Mouse (Mus musculus) spleen, postnatal 14 days (tissue): ENCODE data around the gene Lin52.

Experiments used
- DNase-seq, 2 experiments: peaks; one replicate each; pipeline ENCODE4 v3.0.0; 2021 to 2022; ENCODE audit warnings: low spot score in 2 of 2

Lin52 gene

DNA sequence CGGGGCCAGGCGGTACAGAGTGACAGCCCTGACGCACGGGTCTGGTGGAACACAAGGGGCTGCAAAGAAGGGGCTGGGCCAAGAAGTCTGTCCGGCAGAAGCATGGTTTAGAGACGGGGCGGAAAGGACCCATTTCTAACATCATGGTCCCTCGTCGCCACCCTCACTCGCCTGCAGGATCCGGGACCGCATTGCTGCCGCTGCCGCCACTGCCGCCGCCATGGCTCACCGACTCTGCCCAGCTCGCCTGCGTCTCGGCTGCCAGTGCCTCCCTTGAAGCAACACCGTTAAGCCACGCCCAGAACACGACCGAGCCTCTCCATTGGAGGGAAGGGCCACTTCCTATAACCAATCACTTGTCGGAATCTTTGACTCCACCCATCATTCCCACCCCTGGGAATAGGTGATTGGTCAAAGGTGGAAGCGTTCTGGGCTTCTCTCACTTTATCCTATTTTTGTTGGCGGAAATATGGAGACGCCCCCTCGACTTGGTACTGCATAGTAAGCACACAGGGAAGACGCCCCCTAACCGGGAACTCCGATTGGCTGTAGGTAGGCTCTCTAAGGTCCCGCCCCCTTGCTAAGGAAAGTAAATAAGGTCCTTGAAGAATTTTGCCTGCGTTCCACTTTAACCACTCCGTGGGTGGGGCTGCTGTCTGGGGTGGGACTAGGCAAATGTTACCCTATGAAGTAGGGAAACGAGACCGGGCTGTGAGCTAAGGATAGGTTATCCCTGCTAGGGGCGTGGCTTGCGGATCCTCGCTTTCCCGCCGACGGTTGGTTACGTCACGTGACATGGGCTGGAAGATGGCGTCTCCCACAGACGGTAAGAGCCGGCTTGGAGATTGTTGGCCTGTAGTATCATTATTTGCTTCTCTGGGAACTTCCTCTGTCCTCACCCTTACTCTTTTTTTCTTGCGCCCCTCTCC is at the start of gene Lin52, which contains the start of gene Aldh6a1:
TSS of gene Lin52 (plus strand) at position 705 of the 929 bp plus-strand sequence.
TSS of gene Aldh6a1 (minus strand) at position 287 of the 929 bp plus-strand sequence.
- peak; percentile 88 to 91 for DNase-seq

DNA sequence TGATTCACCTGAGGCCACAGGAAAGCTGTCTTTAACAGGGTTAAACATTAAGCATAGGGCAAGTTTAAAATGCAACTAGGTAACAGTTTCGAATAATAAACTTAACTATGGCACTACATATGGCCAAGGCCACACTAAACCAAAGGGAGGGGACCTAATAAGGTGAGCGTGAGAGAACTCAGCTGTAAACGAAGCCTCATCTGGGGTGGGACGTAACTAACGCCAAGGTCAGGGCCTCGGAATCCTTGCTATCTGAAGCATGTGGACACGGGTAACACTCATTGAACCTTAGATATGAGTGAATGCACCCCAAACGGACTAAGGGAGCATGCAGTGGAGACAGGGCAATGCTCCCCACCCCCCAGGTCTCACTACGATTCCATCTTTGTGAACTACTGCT is 48.3 kb upstream of the Lin52 start:
- DNase-seq: no peak

DNA sequence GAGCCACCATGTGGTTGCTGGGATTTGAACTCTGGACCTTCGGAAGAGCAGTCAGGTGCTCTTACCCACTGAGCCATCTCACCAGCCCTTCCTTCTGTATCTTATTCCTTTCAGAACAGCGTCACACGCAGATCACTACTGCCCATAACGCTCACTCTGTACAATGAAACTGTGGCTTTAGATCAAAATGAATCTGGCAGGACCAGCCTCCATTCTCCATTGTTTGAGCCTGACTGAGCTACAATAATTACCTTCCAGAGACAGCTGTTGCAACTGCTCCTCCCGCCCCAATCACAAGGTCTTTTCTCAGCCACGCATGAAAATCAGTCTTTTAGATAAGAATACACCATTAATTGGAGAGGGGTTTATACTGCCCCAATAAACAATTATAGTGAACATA is 46.7 kb upstream of the Lin52 start:
- DNase-seq: no peak

DNA sequence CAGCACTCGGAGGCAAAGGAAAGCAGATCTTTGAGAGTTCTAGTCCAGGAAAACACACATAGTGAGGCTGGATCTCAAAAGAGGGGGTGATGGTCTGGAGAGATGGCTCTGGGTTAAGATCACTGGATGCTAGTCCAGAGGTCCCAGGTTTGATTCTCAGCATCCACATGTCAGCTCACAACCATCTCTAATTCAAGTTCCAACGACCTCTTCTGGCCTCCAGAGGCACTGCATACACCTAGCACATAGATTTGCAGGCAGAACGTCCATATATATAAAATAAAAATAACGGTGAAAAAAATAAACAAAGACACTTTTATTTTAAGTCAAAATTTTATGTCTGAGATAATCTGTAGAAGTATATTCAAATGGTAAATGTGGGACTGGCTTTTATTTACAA is 44.0 kb upstream of the Lin52 start:
- no peak for DNase-seq

DNA sequence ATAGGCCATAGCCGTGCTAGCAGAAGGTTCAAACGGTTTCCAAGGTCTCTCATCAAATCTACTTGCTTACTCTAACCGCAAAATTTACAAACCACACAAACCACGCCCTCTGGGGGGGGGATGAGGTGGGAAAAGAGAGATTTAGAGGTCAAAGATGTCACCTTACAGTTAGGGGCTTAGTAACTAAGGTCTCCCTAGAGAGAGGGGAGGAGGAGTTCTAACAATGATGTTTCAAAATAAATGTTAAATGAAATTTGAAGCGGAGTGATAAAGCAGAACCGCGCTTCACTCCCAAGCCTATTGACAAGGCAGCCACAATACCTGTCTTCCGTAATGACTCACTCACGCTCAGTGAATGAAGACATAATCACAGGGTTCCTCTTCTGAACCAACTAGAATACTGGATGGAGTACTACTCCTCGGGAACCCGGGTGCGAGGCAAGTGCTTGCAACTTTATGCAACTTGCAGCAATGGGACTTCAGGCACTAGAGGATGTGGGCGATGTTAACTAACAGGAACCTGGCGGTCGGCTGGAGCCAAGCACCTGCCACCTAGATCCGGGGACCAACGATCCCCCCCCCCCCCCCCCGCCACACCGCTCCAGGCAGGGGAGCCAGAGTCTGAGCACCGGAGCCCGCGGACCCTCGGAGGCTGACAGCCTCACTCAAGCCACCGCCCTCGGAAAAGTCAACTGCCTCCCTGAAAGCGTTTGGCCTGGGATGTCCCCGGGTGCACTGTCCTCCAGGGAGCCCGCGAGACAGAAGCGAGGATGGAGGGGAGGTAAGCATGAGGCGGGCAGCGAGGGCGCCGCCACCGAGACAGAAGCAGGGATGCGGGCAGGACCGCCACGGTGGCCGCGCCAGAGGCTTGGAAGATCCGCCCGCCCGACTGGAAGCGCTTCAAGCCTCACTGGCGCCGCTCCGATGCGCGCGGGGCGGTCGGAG is 43.1 kb upstream of the Lin52 start:
- DNase-seq: peak; percentile 21 to 60

DNA sequence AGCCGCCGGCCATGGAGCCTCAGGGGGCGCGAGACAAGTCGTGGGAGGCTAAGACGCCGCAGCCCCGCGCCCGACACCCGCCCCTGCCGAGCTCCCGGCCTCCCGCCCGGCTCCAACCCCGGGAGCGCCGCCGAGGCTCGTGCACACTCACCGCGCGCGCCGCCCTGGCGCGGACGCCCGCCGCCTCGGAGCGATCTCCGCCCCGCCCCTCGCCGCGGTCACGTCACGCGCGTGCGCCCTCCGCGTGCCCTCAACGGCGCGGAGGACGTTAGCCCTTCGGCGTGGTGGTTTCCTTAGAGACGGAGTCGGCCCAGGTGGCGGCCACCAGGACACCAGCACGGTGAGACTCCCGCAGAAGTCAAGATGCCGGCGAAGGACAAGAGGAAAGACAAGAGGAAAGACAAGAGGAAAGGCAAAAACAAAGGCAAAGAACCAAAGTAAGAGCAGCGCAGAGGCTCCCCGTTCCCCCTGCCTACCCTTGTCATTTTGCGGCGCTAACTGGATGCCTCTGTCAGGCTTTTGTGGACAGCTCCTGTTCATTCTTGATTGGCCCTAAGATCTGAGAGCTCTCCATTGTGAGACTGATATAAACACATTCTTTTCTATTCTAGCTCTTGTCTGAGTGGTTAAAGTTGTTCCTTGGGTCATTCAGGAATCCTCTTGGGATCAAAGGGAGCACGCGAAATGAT is 42.3 kb upstream of the Lin52 start, which contains the start of the genes Entpd5 and Bbof1:
TSS of gene Entpd5 (minus strand) at position 211 of the 689 bp plus-strand sequence.
TSS of gene Bbof1 (plus strand) at position 253 of the 689 bp plus-strand sequence.
- DNase-seq: peak; percentile 78 to 89

DNA sequence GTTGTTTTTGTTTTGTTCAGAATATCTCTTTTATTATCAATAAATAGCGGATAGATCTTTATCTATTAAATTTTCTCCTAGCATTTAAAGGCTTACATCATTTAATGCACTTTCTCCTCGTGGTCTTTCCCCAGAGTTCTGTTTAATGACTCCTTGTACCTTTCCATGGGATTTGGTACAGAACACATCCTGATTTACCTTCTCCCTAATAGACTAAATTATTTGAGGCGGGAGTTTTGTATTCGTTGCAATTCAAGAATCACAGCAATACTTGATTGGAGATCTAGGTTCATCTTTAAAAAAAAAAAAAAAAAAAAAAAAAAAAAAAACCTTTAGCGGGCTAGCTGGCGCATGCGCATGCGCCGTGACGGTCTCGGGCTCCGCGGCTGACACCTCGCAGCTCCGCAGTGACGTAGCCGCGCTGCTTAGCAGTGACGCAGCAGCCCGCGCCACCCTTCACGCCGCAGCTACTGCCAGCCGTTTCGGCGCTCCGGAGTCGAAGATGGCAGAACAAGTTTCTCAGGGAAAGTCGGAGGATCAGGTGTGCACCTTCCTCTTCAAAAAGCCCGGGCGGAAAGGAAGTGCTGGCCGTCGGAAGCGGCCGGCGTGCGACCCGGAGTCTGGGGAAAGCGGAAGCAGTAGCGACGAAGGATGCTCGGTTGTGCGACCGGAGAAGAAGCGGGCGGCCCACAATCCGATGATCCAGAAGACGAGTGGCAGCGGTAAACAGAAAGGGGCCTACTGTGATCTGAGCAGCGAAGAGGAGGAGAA is 34.2 kb upstream of the Lin52 start, which contains the start of gene Rnf113a2:
TSS of gene Rnf113a2 (plus strand) at position 363 of the 771 bp plus-strand sequence.
- DNase-seq: peak; percentile 74 to 84

DNA sequence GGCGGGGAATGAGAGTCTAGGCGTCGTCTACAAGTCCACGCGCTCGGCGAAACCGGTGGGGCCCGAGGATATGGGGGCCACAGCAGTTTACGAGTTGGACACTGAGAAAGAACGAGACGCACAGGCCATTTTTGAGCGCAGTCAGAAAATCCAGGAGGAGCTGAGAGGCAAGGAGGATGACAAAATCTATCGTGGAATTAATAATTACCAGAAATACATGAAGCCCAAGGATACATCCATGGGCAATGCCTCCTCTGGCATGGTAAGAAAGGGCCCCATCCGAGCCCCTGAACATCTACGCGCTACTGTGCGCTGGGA is 33.7 kb upstream of the Lin52 start:
- DNase-seq: no peak

DNA sequence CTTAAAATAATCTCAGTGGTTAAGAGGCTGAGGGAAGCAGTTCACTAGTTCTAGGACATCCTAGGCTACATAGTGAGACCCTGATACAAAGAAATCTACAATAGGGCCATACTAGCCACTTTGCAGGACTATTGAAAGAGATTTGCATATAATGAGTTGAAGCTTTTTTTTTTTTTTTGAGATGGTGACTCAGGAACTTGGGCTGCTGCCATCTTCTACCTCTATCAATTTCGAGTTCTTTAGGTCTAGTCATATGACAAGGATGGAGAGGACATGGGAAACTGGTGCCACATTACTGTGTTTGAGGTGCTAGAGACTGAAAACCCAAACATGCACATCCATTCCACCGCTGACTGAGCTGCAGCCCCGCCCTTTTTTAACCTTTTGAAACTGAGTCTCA is 27.2 kb upstream of the Lin52 start:
- no peak for DNase-seq

DNA sequence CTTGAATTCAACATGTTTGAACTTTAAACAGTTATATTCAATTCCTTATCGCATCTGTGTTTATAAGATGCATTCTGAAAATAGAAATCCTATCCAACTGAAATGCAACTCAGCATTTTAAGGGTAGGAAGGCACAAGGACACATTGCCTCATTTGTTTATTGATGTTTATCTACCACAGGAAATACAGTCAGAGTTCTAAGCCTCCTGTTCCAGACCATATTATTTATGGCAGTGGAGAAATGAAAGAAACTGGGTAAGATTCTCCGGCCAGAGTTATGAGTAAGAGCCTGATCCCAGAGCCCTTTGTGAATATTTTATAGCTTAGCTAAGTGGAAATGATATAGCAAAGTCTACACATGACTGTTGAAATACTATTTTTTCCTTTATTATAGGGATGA is 21.4 kb upstream of the Lin52 start:
- DNase-seq: no peak

DNA sequence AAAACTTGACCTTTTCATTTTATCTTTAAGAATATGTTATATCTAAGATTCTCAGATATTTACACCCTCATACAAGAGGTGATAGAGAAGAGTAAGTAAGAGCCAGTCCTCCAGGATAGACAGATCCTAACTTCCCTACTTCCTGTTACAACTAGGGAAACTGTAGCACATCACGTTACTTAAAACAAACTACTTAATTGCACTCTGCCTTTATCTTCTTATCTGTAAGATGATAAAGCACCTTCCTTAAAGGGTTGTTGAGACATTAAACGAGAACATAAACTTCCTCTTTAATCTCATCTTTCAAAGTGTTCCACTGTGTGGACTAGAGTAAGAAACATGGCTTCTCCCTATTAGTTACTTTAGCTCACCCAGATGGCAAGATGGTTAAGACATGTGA is 12.5 kb upstream of the Lin52 start:
- no peak for DNase-seq

DNA sequence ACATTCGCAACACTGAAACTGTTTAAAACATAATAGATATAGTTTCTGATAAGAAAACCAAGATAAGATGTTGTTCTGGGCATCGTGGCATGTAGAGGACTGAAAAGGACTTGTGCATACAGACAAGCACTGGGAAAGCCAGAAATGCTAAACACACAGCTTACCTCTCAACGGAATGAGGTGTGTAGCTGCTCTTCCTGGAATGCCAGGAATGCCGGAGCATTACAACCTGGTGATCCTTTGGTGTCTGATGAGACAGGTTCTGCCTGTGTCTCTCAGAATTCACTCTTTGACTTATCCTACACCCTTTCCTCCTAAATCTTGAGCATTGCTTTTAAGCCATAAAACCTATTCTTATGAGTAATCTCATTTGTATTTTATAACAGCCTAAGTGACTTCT is 8.7 kb upstream of the Lin52 start:
- DNase-seq: no peak

DNA sequence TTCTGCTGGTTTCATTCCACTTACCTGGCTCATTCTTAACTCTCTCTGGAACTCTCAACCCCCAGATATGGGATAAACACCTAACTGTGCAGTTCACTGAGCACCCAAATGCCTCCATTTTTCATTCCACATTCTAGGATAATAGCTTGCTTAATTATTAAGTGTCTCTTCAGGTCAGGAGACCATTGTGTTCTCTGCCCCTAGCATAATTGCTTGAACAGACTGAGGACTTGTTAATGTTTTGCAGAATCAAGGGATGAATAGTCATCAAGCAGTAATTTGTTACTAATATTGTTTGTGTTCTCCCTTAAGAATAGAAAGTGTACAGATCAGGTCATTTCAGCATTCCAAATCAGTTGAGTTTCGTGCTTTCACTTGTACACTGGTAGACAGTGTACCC is 3.8 kb upstream of the Lin52 start:
- DNase-seq: no peak

DNA sequence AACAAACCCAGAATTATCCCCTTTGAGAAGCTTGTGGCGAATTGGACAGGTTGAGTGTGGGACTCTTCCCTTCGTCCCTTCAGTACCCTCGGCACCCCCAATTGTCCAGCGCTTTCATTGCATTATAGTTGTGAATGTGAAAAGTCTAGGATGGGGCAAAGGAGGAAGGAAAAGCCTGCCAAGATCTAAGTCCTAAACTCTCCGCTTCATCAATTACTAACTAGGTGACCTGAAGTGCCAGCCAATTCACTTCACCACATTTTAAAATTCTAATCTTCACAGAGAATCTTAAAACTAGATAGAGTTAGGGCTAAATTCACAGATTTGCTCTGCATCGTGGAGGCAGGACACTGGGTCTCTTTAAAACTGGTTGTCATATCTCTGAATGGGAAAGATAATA is 3.0 kb upstream of the Lin52 start:
- DNase-seq: no peak

DNA sequence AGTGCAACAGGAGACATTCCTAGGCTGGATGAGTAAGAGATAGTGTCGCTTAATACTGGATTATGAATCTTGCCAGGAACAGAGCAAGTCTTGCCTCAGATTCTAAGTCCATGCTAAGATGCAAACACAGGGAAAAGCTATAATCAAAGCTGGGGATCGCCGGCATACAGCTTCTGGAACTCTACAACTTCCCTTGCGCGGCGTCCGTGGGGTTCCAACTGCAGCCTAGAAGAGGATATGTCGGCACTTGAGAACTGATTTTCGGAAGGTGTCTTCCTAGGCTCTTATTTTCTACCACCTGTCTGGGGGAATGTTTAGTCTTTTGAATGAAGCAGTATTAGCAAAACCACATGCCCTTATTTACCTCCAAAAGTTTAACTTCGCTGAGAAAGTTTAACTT is 1.3 kb upstream of the Lin52 start:
- no peak for DNase-seq

DNA sequence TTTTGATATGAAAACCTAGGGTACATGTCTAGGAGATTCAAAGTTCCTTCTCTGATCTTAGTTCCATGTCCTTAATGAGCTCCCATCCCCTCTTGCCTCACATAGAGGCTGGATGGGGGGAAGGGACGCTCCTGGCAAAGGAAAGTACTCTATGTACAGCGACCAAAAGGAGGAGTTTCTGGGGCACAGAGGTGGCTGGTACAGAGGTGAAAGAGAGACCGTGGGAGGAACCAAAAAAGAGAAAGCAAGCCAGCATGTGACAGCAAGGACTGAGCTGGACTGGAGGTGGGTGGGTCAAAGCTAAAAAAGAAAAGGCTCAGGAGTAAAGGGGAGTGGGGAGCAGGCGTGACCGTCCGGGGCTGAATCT is 888 bp upstream of the Lin52 start:
- DNase-seq: peak in 1 of 2 experiments; percentile 2

DNA sequence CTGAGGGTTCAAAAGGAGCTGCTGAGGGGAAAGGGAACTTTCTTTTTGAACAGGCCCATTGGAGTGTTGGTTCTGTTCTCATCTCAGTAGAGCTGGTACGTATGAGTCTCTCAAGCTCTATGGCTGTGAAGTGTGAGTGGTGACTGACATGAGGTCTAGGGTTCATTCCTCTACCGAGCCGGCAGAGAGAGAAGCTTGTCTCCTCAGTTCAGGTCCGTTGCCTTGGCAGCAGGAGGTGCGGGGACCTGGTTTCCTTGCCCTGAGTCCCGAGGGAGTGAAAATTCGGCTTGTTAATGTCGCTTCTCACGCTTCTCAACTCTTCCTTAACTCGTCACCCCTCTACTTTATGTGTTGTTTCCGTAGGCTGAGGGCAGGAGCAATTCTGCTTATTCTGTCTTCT is 579 bp downstream of the Lin52 start:
- no peak for DNase-seq

DNA sequence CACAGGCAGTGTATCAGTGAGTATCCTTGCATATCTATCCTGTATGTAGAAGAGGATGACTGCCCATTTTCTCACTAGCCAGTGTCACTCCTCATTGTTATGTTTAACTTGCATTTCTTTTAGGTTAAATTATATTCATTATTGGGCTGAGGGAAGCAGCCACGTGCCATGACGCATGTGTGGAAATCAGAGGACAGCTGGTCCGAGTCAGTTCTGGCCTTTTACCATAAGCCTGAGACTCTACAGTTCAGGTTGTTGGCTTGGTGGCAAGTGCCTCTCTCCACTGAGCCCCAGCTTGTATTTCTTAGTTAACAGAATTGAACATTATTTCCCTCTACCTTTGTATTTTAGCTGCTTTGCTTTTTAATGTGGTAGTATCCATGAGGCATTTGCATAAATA is 5.7 kb downstream of the Lin52 start:
- DNase-seq: no peak

DNA sequence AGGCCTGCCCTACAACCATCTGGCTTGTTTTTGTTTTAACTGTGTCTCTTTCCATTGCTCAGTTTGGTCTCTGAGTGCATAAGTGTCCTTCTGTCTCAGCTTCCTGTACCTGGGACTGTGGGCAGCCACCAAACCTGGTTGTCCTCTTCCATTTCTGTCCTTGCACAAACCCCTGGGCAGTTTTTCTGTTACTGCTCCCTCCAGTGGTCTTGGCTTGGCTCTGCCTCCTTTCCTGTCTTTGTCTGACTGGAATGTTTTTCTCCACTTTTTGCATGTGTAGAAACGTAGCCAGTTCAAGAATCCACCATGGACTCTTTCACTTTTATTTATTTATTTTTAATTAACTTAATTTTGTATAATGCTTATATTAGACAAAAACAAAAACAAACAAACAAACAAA is 8.6 kb downstream of the Lin52 start:
- DNase-seq: no peak

DNA sequence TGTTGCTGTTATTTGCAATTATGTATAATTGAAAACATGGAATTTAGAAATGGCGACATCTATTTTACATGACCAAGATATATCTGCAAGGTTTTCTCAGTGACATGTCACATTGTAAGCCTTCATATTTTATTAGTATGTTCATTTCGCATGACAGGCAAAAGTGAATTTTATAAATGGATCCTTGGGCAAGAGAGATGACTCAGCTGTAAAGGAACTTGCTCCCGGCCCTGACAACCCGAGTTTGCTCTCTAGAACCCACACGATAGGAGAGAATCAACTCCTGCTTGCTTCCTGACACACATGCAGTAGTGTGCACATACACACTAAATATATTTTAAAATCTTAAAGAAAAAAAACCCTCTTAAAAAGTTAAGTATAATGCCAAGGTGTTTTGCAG is 10.2 kb downstream of the Lin52 start:
- no peak for DNase-seq

DNA sequence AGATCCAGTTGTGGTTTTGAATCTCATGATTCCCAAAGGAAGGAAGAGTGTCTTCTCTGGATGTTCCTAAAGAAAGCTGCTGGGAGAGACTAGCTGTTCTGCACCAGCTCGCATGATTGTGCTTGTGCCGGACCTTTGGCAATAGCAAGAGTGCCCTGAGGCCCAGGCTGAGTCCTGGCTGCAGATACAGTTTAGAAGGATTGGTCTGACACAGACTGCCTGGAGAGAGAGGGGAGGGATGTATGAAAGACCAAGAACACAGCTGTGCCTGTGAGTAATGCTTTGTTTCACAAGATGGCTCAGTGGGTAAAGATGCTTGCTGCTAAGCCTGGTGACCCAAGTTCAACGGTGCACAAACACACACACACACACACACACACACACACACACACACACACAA is 11.6 kb downstream of the Lin52 start:
- no peak for DNase-seq
